Mouse (Mus musculus) kidney, postnatal 4 days (tissue): ENCODE data around the gene Usp27x.

ENCODE experiments used
- DNase-seq, 2 experiments: peaks; one replicate each; pipeline ENCODE4 v3.0.0; 2021; ENCODE audit warnings: mixed read lengths in 2 of 2

Gene Usp27x

DNA sequence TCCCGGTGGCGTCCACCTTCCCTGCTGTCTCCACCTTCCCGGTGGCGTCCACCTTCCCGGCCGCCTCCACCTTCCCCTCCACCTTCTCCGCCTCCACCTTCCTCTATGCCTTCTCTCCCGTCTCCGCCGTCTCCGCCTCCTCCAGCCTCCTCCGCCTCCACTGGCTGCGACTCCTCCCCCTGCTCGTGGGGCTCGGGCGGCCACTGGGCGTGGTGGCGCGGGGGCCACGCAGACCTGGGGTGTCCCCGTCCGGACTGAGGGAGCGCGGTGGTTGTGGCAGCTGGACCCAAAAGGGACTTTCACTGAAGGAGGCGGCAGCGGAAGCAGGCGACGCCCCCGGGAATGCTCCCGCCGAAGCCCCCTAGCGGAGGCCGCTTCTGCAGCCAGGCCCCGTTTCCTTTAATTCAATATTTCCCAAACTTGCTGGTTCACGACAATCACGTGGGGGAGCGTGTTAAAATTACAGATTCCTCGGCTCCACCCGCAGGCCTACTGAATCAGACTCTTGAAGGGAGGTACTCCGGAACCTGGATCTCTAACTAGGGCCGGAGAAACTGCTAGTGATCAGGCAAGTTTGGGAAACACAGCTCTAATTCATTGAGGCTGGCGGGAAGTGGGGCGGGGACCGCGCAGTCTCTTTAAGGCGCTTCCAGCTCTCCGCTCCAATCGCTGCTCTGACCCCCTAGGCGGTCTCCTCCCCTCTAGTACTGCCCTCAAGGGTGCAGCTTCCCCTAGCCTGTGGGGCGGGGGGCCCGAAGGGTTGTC, at the start of gene Usp27x:
TSS of gene Usp27x (minus strand) at position 115 of the 765 bp plus-strand sequence.
- DNase-seq = peak; percentile 76 to 83

DNA sequence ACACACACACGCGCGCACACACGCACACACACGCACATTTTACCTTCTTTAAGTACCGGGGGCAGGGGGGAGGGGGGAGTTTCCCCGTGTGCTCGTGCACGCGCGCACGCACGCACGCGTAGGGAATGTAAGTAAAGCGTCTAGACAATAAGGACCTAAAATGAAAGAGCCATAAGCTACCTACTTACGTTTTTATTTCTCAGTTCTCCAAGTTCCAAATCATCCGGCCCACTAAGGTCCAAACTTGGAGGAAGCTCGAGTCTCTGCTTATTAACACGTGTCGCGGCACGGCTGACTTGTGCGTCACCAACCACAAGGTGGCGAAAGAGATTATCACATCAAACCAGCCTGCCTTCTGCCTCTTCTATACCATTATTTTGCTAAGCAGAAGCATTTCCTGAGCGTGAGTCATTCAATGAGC, 47.1 kb upstream of the Usp27x start:
- peak; percentile 79 to 86 for DNase-seq

DNA sequence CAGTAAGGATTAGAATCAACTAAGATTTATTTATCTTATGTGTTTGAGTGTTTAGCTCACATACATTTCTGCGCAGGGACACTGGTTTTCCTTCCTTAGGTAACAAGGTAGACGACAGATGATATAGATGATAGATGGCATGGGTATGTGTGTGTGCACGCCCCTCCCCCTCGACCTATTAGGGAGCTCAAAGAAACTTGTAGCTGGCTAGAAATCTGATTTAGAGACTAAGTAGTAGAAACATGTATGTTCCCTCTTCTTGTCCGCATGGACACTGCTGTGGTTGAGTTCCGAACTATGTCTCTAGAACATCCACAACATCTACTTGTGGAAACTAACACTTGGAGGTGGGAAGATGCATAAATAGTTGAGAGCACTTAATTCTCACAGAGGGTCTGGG, 46.5 kb upstream of the Usp27x start:
- no peak for DNase-seq

DNA sequence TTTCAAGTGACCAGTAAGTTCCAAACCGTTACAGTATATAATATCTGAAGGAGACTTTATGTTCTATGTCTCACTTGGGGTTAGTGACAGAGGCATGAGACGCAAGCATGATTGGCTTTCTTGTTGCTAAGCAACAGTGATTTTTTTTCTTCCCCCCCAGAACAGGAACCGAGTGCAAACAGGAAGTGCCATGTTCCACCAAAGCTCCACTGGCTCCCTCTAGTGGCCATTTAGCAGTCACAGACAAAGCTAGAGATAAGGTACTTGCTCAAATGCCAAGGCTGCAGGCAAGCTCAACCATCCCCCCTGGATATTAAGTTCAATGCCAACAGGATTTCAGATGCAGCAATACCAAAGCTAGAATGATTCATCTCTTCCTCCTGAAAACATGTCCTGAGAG, 45.4 kb upstream of the Usp27x start:
- peak; percentile 61 to 78 for DNase-seq

DNA sequence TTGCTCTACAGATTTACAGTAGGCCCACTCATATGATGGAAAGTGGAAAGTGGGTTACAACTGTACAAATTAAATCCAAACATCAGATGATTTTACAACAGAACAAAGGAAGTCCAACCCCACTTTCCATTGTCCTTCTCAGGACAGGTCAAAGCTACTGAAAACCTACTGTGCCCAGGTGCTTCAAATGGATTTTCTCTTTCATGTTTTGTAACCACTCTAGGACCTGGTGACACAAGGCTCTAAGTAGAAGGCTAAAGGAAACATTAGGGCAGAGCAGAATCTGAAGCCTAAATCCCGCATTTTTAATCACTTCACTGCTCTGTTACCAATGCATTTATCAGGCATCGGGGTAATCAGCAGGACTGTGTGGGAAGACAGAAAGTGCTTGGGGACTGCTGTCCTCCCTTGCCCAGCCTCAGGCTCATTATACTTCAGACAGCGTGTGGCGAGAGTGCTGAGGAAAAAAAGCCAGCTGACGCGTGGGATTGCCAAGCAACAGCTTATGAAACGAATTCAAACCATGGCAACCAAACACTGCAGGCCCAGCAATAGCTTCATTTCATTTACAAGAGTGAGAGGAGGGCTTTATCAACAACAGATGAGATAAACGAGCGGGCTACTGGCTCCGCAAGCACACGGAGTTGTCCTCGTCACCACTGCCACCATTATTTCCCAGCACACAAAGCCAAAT, 40.7 kb upstream of the Usp27x start:
- peak in 1 of 2 experiments; percentile 23 for DNase-seq

DNA sequence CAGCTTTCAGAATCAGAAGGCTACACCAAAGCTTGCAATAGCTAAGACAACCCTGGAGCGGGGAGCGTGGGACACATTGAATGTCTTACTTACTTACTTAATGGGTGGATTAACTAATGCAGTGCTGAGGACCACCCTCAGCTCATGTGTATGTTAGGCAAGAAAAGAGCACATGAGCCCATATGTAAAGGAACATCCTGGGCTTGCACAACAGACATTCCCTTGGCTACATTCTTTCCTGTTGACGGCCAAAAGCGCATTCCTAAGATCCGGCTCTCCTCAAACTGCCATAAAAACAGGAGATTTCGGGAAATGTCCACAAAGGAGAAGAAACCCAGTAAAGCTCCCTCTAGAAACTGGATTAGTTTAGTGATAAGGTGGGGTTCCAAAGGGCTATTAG, 39.7 kb upstream of the Usp27x start:
- no peak for DNase-seq

DNA sequence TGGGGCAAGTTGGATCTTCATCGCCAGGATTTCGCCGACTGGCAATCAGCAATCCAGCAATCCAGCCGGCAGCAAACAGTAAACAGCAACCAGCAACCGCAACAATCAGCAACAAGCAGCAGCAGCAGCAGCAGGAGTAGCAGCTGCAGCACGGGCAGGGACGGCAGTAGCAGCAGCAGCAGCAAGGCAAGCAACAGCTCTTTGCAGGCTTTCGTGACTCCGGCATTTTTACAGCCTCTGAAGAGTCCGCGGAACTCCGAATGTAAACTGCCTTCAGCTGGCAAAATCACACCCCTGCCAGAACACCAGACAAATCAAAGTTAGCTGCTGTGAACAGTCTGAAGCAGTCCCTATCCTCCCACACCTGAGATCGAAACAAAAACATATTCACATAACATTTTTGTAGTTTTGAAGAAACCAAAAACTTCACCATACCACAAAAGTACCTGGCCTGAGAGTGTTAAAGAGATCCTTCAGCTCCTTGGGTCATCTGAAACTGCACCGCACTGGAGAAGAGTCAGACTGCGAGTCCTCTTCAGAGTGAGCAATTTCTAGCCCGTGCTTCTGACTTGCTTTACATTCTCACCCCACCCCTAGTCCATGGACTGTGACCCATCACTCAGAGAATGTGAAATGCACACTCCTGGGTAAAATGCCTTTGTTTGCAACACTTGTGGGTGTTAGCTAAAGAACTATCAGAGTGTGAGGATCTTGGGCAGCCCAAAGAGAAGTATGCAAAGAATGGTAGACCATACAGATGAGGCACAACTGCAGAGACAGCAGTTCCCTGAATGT, 36.8 kb upstream of the Usp27x start:
- DNase-seq = peak in 1 of 2 experiments; percentile 21

DNA sequence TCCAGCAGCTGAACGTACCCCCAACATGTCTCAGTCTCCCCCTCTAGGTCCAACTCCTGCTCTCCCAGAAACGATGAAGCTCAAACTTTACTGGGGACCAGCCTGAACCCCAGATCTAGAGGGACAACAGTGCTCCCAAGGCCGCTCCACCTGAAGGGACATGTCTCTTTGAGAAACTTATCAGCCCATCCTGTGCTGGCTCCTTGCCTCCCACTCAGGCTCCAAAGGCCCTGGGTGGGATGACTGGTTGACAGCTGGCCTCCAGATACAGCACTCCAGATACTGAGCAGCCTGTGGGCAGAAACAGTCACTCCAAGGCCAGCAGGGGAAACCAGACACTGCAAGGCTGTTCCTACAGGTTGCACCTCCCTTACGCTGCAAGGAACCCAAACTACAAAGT, 956 bp upstream of the Usp27x start:
- peak in 1 of 2 experiments; percentile 12 for DNase-seq

DNA sequence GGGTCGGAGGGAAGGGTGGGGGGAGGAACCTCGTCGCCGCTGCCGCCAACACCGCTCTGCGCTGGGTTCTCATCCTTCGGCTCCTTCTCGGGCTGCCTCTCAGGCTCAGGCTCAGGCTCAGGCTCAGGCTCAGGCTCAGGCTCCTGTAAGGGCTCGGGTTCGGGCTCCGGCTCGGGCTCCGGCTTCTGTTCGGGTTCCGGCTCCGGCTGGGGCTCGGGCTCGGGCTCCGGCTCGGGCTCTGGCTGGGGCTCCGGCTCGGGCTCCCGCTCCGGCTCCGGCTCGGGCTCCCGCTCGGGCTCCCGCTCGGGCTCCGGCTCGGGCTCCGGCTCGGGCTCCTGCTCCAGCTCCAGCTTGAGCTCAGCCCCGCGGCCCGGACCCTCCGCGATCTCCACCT, 311 bp downstream of the Usp27x start:
- DNase-seq = no peak

DNA sequence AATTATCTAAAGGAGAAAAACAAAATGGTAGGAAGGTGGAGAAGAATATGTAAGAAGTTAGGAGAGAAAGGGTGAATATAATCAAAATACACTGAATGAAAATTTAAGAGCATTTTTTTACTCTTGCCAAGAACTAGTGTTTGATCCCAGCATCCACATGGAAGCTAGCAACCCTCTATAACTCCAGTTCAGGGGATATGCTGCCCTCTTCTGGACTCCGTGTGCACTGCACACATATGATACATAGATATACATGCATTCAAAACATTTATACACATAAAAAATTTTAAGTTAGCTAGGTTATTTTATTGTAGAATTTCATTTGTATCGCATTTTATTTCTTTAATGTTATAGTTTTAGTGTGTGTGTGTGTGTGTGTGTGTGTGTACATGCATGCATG, 50.2 kb downstream of the Usp27x start:
- no peak for DNase-seq

DNA sequence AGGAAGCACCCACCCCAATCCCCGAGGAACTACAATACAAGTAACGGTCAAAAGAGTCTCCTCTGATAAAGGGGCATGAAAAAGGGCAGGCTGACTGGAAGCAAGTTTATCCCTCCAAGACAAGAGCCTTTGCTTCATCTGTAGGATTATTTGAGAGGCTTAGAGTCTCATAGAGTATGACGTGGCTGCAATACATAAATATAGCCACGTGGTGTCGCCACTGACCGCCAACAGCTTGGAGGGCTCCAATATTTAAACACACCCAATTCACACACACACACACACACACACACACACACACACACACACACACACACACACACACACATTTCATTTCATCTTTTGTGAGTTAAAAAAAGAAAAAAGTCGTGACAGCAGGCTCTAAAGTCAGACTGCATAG, 53.3 kb downstream of the Usp27x start:
- DNase-seq = peak; percentile 77 to 79
